Comparison of ENCODE assay signal across 8 mouse cellular contexts in genomic region chr14:20928308-20928685, GRCm38 (mm10). TPM values are rescaled to one million over a fixed set of nuclear protein-coding genes. Genes with fewer than 3 reads are reported as not detected.
A peak's percentile ranks its signal among the peaks of the same experiment; 100 is the strongest.
DNase-seq lines count a peak whose midpoint lies in the region; ATAC-seq and TF ChIP-seq lines count a peak whose summit lies in the region.

No protein-coding gene starts in this region.

- no peaks in the 10 kb centered on the region for H3K9me3 ChIP-seq in lung, embryonic 14.5 days (ENCODE audit: low read depth, low read length)
- no peaks in the 10 kb centered on the region for H3K9me3 ChIP-seq in embryonic facial prominence, embryonic 12.5 days
- H3K9me3 ChIP-seq in hindbrain, embryonic 14.5 days (ENCODE audit: control insufficient read depth, low read length), result no peaks in the 10 kb centered on the region
- no peaks in the 10 kb centered on the region for H3K9me3 ChIP-seq in midbrain, embryonic 14.5 days (ENCODE audit: control insufficient read depth, low read length)

- peaks cover 4% of the 10 kb centered on the region; the same call in 1 of the 2 replicates for H3K4me1 ChIP-seq in lung, embryonic 14.5 days (ENCODE audit: insufficient read depth)
- peaks cover 16% of the 10 kb centered on the region for H3K4me1 ChIP-seq in embryonic facial prominence, embryonic 12.5 days
- peaks cover 16% of the 10 kb centered on the region for H3K4me1 ChIP-seq in hindbrain, embryonic 14.5 days (replicated peaks; ENCODE audit: control insufficient read depth, insufficient read depth, low read length)
- peaks cover 10% of the 10 kb centered on the region for H3K4me1 ChIP-seq in midbrain, embryonic 14.5 days (ENCODE audit: control insufficient read depth, insufficient read depth, low read length)

- no peaks in the 10 kb centered on the region for H3K36me3 ChIP-seq in lung, embryonic 14.5 days (ENCODE audit: insufficient read depth)
- H3K36me3 ChIP-seq in embryonic facial prominence, embryonic 12.5 days, result no peaks in the 10 kb centered on the region
- H3K36me3 ChIP-seq in hindbrain, embryonic 14.5 days (replicated peaks; ENCODE audit: control insufficient read depth, insufficient read depth), result no peaks in the 10 kb centered on the region
- no peaks in the 10 kb centered on the region for H3K36me3 ChIP-seq in midbrain, embryonic 14.5 days (ENCODE audit: control insufficient read depth, insufficient read depth, low read length)

- no peak for TF ChIP-seq CTCF in lung, embryonic 14.5 days (IDR thresholded peaks at IDR 0.05; ENCODE audit: low read depth)

- WGBS in lung, embryonic 14.5 days, result 15% methylated on average over 4 of the region's 4 CpGs
- WGBS in embryonic facial prominence, embryonic 12.5 days, result 21% methylated on average over 4 of the region's 4 CpGs
- WGBS in hindbrain, embryonic 14.5 days, result 20% methylated on average over 4 of the region's 4 CpGs
- WGBS in midbrain, embryonic 14.5 days, result 17% methylated on average over 4 of the region's 4 CpGs

- no peaks in the 10 kb centered on the region for H3K27me3 ChIP-seq in lung, embryonic 14.5 days (ENCODE audit: insufficient read depth, low read length)
- H3K27me3 ChIP-seq in embryonic facial prominence, embryonic 12.5 days, result no peaks in the 10 kb centered on the region
- H3K27me3 ChIP-seq in hindbrain, embryonic 14.5 days (ENCODE audit: control insufficient read depth, insufficient read depth, low read length), result no peaks in the 10 kb centered on the region
- H3K27me3 ChIP-seq in midbrain, embryonic 14.5 days (ENCODE audit: control insufficient read depth, insufficient read depth, low read length), result no peaks in the 10 kb centered on the region

- H3K9ac ChIP-seq in lung, embryonic 14.5 days, result peak overlapping the region; percentile 50
- peak overlapping the region; percentile 24 for H3K9ac ChIP-seq in embryonic facial prominence, embryonic 12.5 days
- no peak overlapping the region for H3K9ac ChIP-seq in hindbrain, embryonic 14.5 days
- no peak overlapping the region for H3K9ac ChIP-seq in midbrain, embryonic 14.5 days (replicated peaks; ENCODE audit: low read length)

- H3K27ac ChIP-seq in lung, embryonic 14.5 days (ENCODE audit: low read depth), result peak overlapping the region; percentile 55
- peak overlapping the region; percentile 69 for H3K27ac ChIP-seq in embryonic facial prominence, embryonic 12.5 days
- peak overlapping the region; percentile 83 for H3K27ac ChIP-seq in hindbrain, embryonic 14.5 days
- H3K27ac ChIP-seq in midbrain, embryonic 14.5 days (replicated peaks; ENCODE audit: low read depth, low read length), result no peak overlapping the region

- H3K4me3 ChIP-seq in lung, embryonic 14.5 days (ENCODE audit: low read depth, low read length), result peak overlapping the region; percentile 84
- peak overlapping the region; percentile 90 for H3K4me3 ChIP-seq in embryonic facial prominence, embryonic 12.5 days
- peak overlapping the region; percentile 87; the same call in 1 of the 2 replicates for H3K4me3 ChIP-seq in hindbrain, embryonic 14.5 days (replicated peaks; ENCODE audit: low read length)
- peak overlapping the region; percentile 80; the same call in 1 of the 2 replicates for H3K4me3 ChIP-seq in midbrain, embryonic 14.5 days (replicated peaks; ENCODE audit: low read depth, low read length)

- peak overlapping the region; percentile 71 for H3K4me2 ChIP-seq in lung, embryonic 14.5 days
- peak overlapping the region; percentile 82 for H3K4me2 ChIP-seq in embryonic facial prominence, embryonic 12.5 days (replicated peaks)
- peak overlapping the region; percentile 67 for H3K4me2 ChIP-seq in hindbrain, embryonic 14.5 days (replicated peaks)
- H3K4me2 ChIP-seq in midbrain, embryonic 14.5 days (ENCODE audit: low read length), result peak overlapping the region; percentile 70

- no peak for DNase-seq in lung, embryonic 14.5 days
- DNase-seq in lung, postnatal 36 days, result no peak
- DNase-seq in hindbrain, embryonic 14.5 days (ENCODE audit: low spot score), result no peak
- no peak for DNase-seq in midbrain, embryonic 14.5 days
- DNase-seq in left cerebral cortex, adult 8-10 months (ENCODE audit: low spot score in 2 of 2), result no peak
- no peak for DNase-seq in kidney, adult 18-20 months
- no peak for DNase-seq in embryo, embryonic 9.5 days (ENCODE audit: extremely low spot score)

- no peak for ATAC-seq in lung, embryonic 14.5 days (ENCODE audit: insufficient read depth)
- ATAC-seq in embryonic facial prominence, embryonic 12.5 days (ENCODE audit: insufficient number of reproducible peaks, insufficient read depth, low FRiP score, low TSS enrichment), result no peak
- ATAC-seq in hindbrain, embryonic 14.5 days (ENCODE audit: low FRiP score), result no peak
- ATAC-seq in midbrain, embryonic 14.5 days (ENCODE audit: low FRiP score, low TSS enrichment), result no peak

RNA-seq across cellular contexts. Expression of gene Vcl, which starts 0.9 kb away (rescaled TPM):
- 64.3 and 69.5 TPM in 2 replicates for polyA plus RNA-seq in lung, embryonic 14.5 days (2014; fragmentation: Nextera tagmentation; extraction: Ambion mirVana)
- polyA plus RNA-seq in embryonic facial prominence, embryonic 12.5 days (2016; fragmentation: Nextera tagmentation; extraction: Ambion mirVana), result 45.3 and 49.9 TPM in 2 replicates
- polyA plus RNA-seq in hindbrain, embryonic 14.5 days (2014; fragmentation: Nextera tagmentation; extraction: Ambion mirVana), result 19.3 and 19.7 TPM in 2 replicates
- polyA plus RNA-seq in midbrain, embryonic 14.5 days (2014; fragmentation: Nextera tagmentation; extraction: Ambion mirVana), result 6.5 and 14.3 TPM in 2 replicates
- total RNA-seq in left cerebral cortex, adult 8-10 months (2022), result 10 to 100 TPM; 21.1 to 23.8 (median 22.5) TPM

Comparison
In these comparisons a context has a peak if more than half of its experiments do, and no peak if none do; other contexts are left out.
1. H3K9ac ChIP-seq: peak in lung, embryonic 14.5 days (single experiment) and embryonic facial prominence, embryonic 12.5 days (single experiment); none in hindbrain, embryonic 14.5 days (single experiment) and midbrain, embryonic 14.5 days (single experiment).
2. Peak in every context shown above with its lines, with median percentiles within 50 percentile points of each other: H3K4me2 ChIP-seq and H3K4me3 ChIP-seq.